Mouse (Mus musculus) hindbrain, embryonic 14.5 days (tissue): ENCODE measurements around the gene Phf21a. TPM values are rescaled to one million over a fixed set of nuclear protein-coding genes. Genes with fewer than 3 reads are reported as not detected.

Experiments used
- ATAC-seq: fragments of 200-750 bp; cut with Nextera tagmentation; 2 replicates; pipeline ENCODE4 v1.8.0; 2017; ENCODE audit warnings: moderate number of reproducible peaks, mild to moderate bottlenecking, moderate TSS enrichment, moderate library complexity; ENCODE audit not compliant: low FRiP score
- DNase-seq: peaks from one replicate; pipeline ENCODE4 v3.0.0-alpha.2; 2015; ENCODE audit warnings: low spot score
- H3K27ac ChIP-seq: fragments of 300-500 bp; sonication (generic); 2 replicates; pipeline ENCODE4 v1.5.1; 2014; ENCODE audit warnings: mild to moderate bottlenecking, moderate library complexity
- H3K27me3 ChIP-seq: fragments of 300-500 bp; sonication (generic); 2 replicates; pipeline ENCODE4 v1.6.1; 2014; ENCODE audit warnings: mild to moderate bottlenecking, low read length, mixed read lengths; ENCODE audit not compliant: control insufficient read depth, insufficient read depth
- H3K36me3 ChIP-seq: fragments of 300-500 bp; sonication (generic); replicated peaks from 2 replicates; pipeline ENCODE4 v1.6.1; 2014; ENCODE audit not compliant: control insufficient read depth, insufficient read depth
- H3K4me1 ChIP-seq: fragments of 300-500 bp; sonication (generic); replicated peaks from 2 replicates; pipeline ENCODE4 v1.6.1; 2014; ENCODE audit warnings: antibody characterized with exemption, low read length, mixed read lengths; ENCODE audit not compliant: control insufficient read depth, insufficient read depth
- H3K4me2 ChIP-seq: fragments of 300-500 bp; sonication (generic); replicated peaks from 2 replicates; pipeline ENCODE4 v1.6.1; 2014; ENCODE audit warnings: mild to moderate bottlenecking, moderate library complexity
- H3K4me3 ChIP-seq: fragments of 300-500 bp; sonication (generic); replicated peaks from 2 replicates; pipeline ENCODE4 v1.5.1; 2014; ENCODE audit warnings: mild to moderate bottlenecking, low read length
- H3K9ac ChIP-seq: fragments of 300-500 bp; sonication (generic); 2 replicates; pipeline ENCODE4 v1.6.1; 2014
- H3K9me3 ChIP-seq: fragments of 300-500 bp; sonication (generic); 2 replicates; pipeline ENCODE4 v1.6.1; 2016; ENCODE audit warnings: low read length; ENCODE audit not compliant: control insufficient read depth
- WGBS: fragments of 180-500 bp; shearing (Covaris S2); extraction: QIAGEN DNeasy Blood & Tissue Kit; methylation state at CpG from one replicate; pipeline ENCODE4 v1.1.7; 2014; 5-methylcytosine and 5-hydroxymethylcytosine counted together
- polyA plus RNA-seq: library from polyadenylated mRNA; unstranded; fragments of >200 nt; fragmentation: Nextera tagmentation; extraction: Ambion mirVana; gene quantifications from 2 replicates; pipeline ENCODE4 v1.2.1, GENCODE M21; 2014

Gene Phf21a
- polyA plus RNA-seq, 1 experiment from 2014 or later, result 29.6 TPM

GRCm38 (mm10) chr2:92182146-92182756, 89.3 kb downstream of the Phf21a start:
- peak overlapping the region; percentile 90 for H3K4me3 ChIP-seq
- peaks cover 26% of the 10 kb centered on the region for H3K4me1 ChIP-seq
- H3K27me3 ChIP-seq, result no peaks in the 10 kb centered on the region
- H3K9me3 ChIP-seq, result no peaks in the 10 kb centered on the region
- WGBS, result 2% methylated on average over 11 of the region's 11 CpGs
- DNase-seq (no peak), ATAC-seq (no peak)
- H3K36me3 ChIP-seq, result no peaks in the 10 kb centered on the region
- H3K4me2 ChIP-seq, result peak overlapping the region; percentile 77
- H3K27ac ChIP-seq, result peak overlapping the region; percentile 100
- H3K9ac ChIP-seq, result peak overlapping the region; percentile 86

GRCm38 (mm10) chr2:92182981-92183501, 90.1 kb downstream of the Phf21a start:
- H3K36me3 ChIP-seq, result no peaks in the 10 kb centered on the region
- whole genome bisulfite sequencing, result under 1% methylated on average over 41 of the region's 41 CpGs
- peak overlapping the region; percentile 86 for H3K9ac ChIP-seq
- peak overlapping the region; percentile 77 for H3K4me2 ChIP-seq
- no peaks in the 10 kb centered on the region for H3K27me3 ChIP-seq
- H3K9me3 ChIP-seq, result no peaks in the 10 kb centered on the region
- peaks cover 34% of the 10 kb centered on the region for H3K4me1 ChIP-seq
- ATAC-seq (peak; percentile 72), DNase-seq (peak; percentile 91)
- H3K27ac ChIP-seq, result peak overlapping the region; percentile 100
- H3K4me3 ChIP-seq, result peak overlapping the region; percentile 90

GRCm38 (mm10) chr2:92183613-92184076, 90.7 kb downstream of the Phf21a start:
- DNase-seq, result peak; percentile 88
- Histone ChIP-seq H3K9me3 (no peaks in the 10 kb centered on the region), H3K27ac (peak overlapping the region; percentile 100), H3K4me3 (peak overlapping the region; percentile 90), H3K27me3 (no peaks in the 10 kb centered on the region), H3K36me3 (no peaks in the 10 kb centered on the region), H3K4me2 (peak overlapping the region; percentile 77), H3K9ac (peak overlapping the region; percentile 86), H3K4me1 (peaks cover 40% of the 10 kb centered on the region)
- peak; percentile 84 for ATAC-seq
- 2% methylated on average over 18 of the region's 40 CpGs for WGBS

GRCm38 (mm10) chr2:92184077-92184921, 91.4 kb downstream of the Phf21a start:
- Histone ChIP-seq H3K4me3 (peak overlapping the region; percentile 90), H3K27ac (peak overlapping the region; percentile 100), H3K9me3 (no peaks in the 10 kb centered on the region), H3K36me3 (no peaks in the 10 kb centered on the region), H3K4me1 (peaks cover 45% of the 10 kb centered on the region), H3K27me3 (no peaks in the 10 kb centered on the region), H3K9ac (peak overlapping the region; percentile 86), H3K4me2 (peak overlapping the region; percentile 77)
- DNase-seq (peak; percentile 60), ATAC-seq (peak; percentile 69)
- WGBS, result 0% methylated on average over 15 of the region's 19 CpGs

GRCm38 (mm10) chr2:92185062-92185765, 92.3 kb downstream of the Phf21a start:
- peak; percentile 11; the same call in 1 of the 2 replicates for ATAC-seq
- DNase-seq, result peak; percentile 55
- Histone ChIP-seq H3K27ac (peak overlapping the region; percentile 100), H3K4me3 (peak overlapping the region; percentile 90), H3K27me3 (no peaks in the 10 kb centered on the region), H3K4me2 (peak overlapping the region; percentile 77), H3K4me1 (peaks cover 52% of the 10 kb centered on the region), H3K9me3 (no peaks in the 10 kb centered on the region), H3K9ac (peak overlapping the region; percentile 86), H3K36me3 (no peaks in the 10 kb centered on the region)
- WGBS, result 0% methylated on average over 44 of the region's 47 CpGs

- Histone ChIP-seq H3K4me1 (peaks cover 52% of the 10 kb centered on the region), H3K4me3 (peak overlapping the region; percentile 90), H3K4me2 (peak overlapping the region; percentile 77), H3K9ac (peak overlapping the region; percentile 86), H3K36me3 (no peaks in the 10 kb centered on the region), H3K27ac (peak overlapping the region; percentile 100), H3K9me3 (no peaks in the 10 kb centered on the region), H3K27me3 (no peaks in the 10 kb centered on the region)
- DNase-seq (no peak), ATAC-seq (no peak)
- WGBS, result 6% methylated on average over 11 of the region's 11 CpGs
Observed at GRCm38 (mm10) chr2:92185766-92186450, 93.0 kb downstream of the Phf21a start.

GRCm38 (mm10) chr2:92187061-92187460, 94.1 kb downstream of the Phf21a start:
- Histone ChIP-seq H3K4me3 (peak overlapping the region; percentile 90), H3K36me3 (no peaks in the 10 kb centered on the region), H3K9ac (0 out of 2 replicates have a peak overlapping the region, but pooled peaks have one; percentile 1), H3K4me2 (peak overlapping the region; percentile 77), H3K9me3 (no peaks in the 10 kb centered on the region), H3K4me1 (peaks cover 47% of the 10 kb centered on the region), H3K27me3 (no peaks in the 10 kb centered on the region), H3K27ac (no peak overlapping the region)
- 51% methylated on average over 6 of the region's 6 CpGs for WGBS
- DNase-seq, result no peak
- ATAC-seq, result no peak

- WGBS, result 68% methylated on average over 3 of the region's 3 CpGs
- H3K4me3 ChIP-seq, result 0 out of 2 replicates have a peak overlapping the region, but pooled peaks have one; percentile 7
Observed at GRCm38 (mm10) chr2:92188744-92189143, 95.8 kb downstream of the Phf21a start.

More at GRCm38 (mm10) chr2:92188744-92189143, 95.8 kb downstream of the Phf21a start:
- no peak for ATAC-seq
- H3K9ac ChIP-seq, result no peak overlapping the region
- DNase-seq, result no peak
- no peaks in the 10 kb centered on the region for H3K27me3 ChIP-seq
- H3K27ac ChIP-seq, result no peak overlapping the region
- peak overlapping the region; percentile 77 for H3K4me2 ChIP-seq
- H3K9me3 ChIP-seq, result no peaks in the 10 kb centered on the region
- H3K36me3 ChIP-seq, result no peaks in the 10 kb centered on the region
- H3K4me1 ChIP-seq, result peaks cover 45% of the 10 kb centered on the region
